Mouse (Mus musculus): Measurements from ENCODE around the gene Pck1. TPM values are rescaled to one million over a fixed set of nuclear protein-coding genes. Genes with fewer than 3 reads are reported as not detected.
"Not testable (repeated sequence)": the region's sequence is repeated elsewhere in the genome, so short reads cannot be mapped to it uniquely, and the experiment has no call there.

Gene Pck1
- 0.28 and 0.76 TPM in 2 replicates for polyA plus RNA-seq (2012; rRNA removed)

- Histone ChIP-seq H3K36me3 (ENCODE audit: control insufficient read depth, insufficient read depth, low read length) (no peaks in the 10 kb centered on the region), H3K27ac (ENCODE audit: insufficient read depth, low read length) (no peak within 1 kb of the TSS), H3K4me1 (ENCODE audit: control insufficient read depth, insufficient read depth, insufficient read length) (no peaks in the 10 kb centered on the region), H3K27me3 (ENCODE audit: control insufficient read depth, insufficient read depth, low read length) (no peaks in the 10 kb centered on the region), H3K4me3 (ENCODE audit: extremely low read depth, insufficient read depth, insufficient read length) (no peak within 1 kb of the TSS)
- TF ChIP-seq CTCF (IDR thresholded peaks at IDR 0.05; ENCODE audit: extremely low read depth, insufficient read depth, insufficient read length, insufficient replicate concordance), result no peak
- TF ChIP-seq POLR2A (IDR thresholded peaks at IDR 0.05; ENCODE audit: low read depth, low read length), result no peak
- 92% methylated on average over 13 of the region's 13 CpGs for WGBS
- DNase-seq (ENCODE audit: low read depth in 1 of 2, low spot score in 2 of 2), result no peak
Observed at GRCm38 (mm10) chr2:173152436-173153151, at the start of gene Pck1. Pck1 (plus strand) TSS chr2:173153048.

DNA sequence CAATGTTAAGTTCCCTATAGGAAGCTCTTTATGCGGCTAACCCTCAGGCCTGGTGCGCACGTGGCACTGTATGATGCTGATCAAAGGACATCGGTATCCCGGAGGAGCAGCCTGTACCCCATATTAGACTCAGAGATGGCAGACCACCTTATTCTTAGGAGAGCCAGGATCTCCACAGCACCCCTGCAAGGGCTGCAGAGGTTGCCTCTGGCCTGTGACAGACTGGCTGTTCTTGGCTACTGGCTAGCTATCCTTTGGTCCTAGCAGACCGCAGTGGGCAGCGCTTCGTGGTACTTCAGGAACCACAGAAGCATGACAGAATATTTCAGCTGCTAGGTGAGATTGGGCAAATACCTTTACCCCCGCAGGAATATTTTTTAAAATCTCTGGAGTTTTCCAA lies 46.4 kb upstream of the Pck1 start:
- no peak overlapping the region for H3K27ac ChIP-seq (ENCODE audit: insufficient read depth, low read length)
- 71% methylated on average over 9 of the region's 9 CpGs for WGBS
- no peak for DNase-seq (ENCODE audit: low read depth in 1 of 2, low spot score in 2 of 2)

DNA sequence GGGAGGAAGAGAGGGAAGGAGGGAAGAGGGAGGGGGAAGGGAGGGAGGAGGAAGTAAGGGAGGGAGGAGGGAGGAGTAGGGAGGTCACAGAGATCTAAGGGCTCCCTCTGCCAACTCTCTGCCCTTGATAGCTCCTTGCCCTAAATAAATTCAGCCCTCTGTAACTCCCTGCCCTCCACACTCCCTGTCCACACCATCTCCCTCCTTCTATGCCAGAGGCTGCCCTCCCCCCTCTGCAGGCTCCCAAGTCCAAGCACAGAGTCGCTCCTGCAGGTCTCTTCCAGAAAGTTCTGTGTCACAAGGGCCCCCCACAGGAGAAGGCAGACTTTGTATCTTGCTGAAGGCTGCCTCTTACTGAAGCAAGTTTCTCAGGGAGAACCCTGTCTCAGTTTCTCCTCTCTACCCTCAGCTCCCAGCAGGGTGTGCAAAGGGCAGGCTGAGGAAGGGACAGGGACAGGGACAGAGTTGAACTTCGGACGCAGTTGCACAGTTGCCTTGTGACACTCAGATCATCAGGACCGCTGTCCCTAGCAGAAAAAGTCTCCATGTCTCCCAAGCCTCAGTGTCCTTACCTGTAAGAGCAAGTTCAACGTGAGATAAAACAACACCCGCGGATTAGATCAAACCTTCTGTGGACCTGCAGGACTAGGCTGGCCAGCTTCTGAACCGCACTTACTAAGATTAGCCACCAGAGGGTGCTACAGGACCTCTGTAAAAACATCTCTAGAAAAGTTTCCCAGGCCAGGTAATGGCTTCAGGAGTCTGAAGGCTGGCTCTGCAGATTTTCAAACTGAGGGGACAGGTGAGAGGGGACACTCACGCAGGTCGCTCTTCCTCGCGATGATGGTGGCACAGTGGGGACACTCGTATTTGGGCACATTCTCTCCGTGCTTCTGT lies 45.7 kb upstream of the Pck1 start:
- Histone ChIP-seq H3K27me3 (ENCODE audit: control insufficient read depth, insufficient read depth, low read length) (no peaks in the 10 kb centered on the region), H3K27ac (ENCODE audit: insufficient read depth, low read length) (no peak overlapping the region), H3K36me3 (ENCODE audit: control insufficient read depth, insufficient read depth, low read length) (no peaks in the 10 kb centered on the region), H3K4me3 (ENCODE audit: extremely low read depth, insufficient read depth, insufficient read length) (no peak overlapping the region), H3K4me1 (ENCODE audit: control insufficient read depth, insufficient read depth, insufficient read length) (no peaks in the 10 kb centered on the region)
- TF ChIP-seq CTCF (IDR thresholded peaks at IDR 0.05; ENCODE audit: extremely low read depth, insufficient read depth, insufficient read length, insufficient replicate concordance) (peak; percentile 46; the same call in 1 of the 2 replicates), POLR2A (IDR thresholded peaks at IDR 0.05; ENCODE audit: low read depth, low read length) (no peak)
- DNase-seq (ENCODE audit: low read depth in 1 of 2, low spot score in 2 of 2), result peak in 1 of 2 experiments; percentile 38
- WGBS, result 26% methylated on average over 14 of the region's 14 CpGs

More for the DNA sequence above, 46.4 kb upstream of the Pck1 start:
- H3K36me3 ChIP-seq (ENCODE audit: control insufficient read depth, insufficient read depth, low read length), result no peaks in the 10 kb centered on the region
- no peaks in the 10 kb centered on the region for H3K4me1 ChIP-seq (ENCODE audit: control insufficient read depth, insufficient read depth, insufficient read length)
- H3K4me3 ChIP-seq (ENCODE audit: extremely low read depth, insufficient read depth, insufficient read length), result no peak overlapping the region
- no peak for TF ChIP-seq POLR2A (IDR thresholded peaks at IDR 0.05; ENCODE audit: low read depth, low read length)
- TF ChIP-seq CTCF (IDR thresholded peaks at IDR 0.05; ENCODE audit: extremely low read depth, insufficient read depth, insufficient read length, insufficient replicate concordance), result no peak
- H3K27me3 ChIP-seq (ENCODE audit: control insufficient read depth, insufficient read depth, low read length), result no peaks in the 10 kb centered on the region

GRCm38 (mm10) chr2:173108509-173109190 lies 44.2 kb upstream of the Pck1 start:
- DNase-seq (ENCODE audit: low read depth in 1 of 2, low spot score in 2 of 2), result no peak
- WGBS, result 84% methylated on average over 6 of the region's 6 CpGs
- no peak overlapping the region for H3K4me3 ChIP-seq (ENCODE audit: extremely low read depth, insufficient read depth, insufficient read length)
- no peaks in the 10 kb centered on the region for H3K27me3 ChIP-seq (ENCODE audit: control insufficient read depth, insufficient read depth, low read length)
- no peaks in the 10 kb centered on the region for H3K4me1 ChIP-seq (ENCODE audit: control insufficient read depth, insufficient read depth, insufficient read length)
- no peak overlapping the region for H3K27ac ChIP-seq (ENCODE audit: insufficient read depth, low read length)
- no peak for TF ChIP-seq CTCF (IDR thresholded peaks at IDR 0.05; ENCODE audit: extremely low read depth, insufficient read depth, insufficient read length, insufficient replicate concordance)
- no peaks in the 10 kb centered on the region for H3K36me3 ChIP-seq (ENCODE audit: control insufficient read depth, insufficient read depth, low read length)

DNA sequence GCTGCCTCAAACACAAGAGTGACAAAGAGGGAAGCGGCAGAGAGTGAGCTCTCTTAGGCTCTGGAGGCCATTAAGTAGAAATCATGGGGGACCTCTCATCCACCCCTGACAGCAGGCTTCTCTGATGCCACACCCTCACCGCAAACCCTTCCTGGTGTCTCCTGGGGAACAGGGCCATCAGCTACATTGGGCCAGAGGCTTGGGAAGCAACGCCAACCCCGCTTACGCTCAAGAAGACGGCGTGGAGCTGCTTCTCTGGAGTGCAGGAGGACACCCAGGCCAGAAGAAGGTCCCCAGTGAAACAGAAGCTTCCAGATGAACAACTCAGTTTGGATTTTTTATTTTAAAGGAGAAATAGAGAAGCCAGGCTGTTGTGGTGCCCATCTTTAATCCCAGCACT lies 43.3 kb upstream of the Pck1 start:
- Histone ChIP-seq H3K27me3 (ENCODE audit: control insufficient read depth, insufficient read depth, low read length) (no peaks in the 10 kb centered on the region), H3K4me3 (ENCODE audit: extremely low read depth, insufficient read depth, insufficient read length) (no peak overlapping the region), H3K4me1 (ENCODE audit: control insufficient read depth, insufficient read depth, insufficient read length) (no peaks in the 10 kb centered on the region), H3K36me3 (ENCODE audit: control insufficient read depth, insufficient read depth, low read length) (no peaks in the 10 kb centered on the region), H3K27ac (ENCODE audit: insufficient read depth, low read length) (no peak overlapping the region)
- DNase-seq (ENCODE audit: low read depth in 1 of 2, low spot score in 2 of 2), result no peak
- 92% methylated on average over 7 of the region's 7 CpGs for WGBS
- TF ChIP-seq CTCF (IDR thresholded peaks at IDR 0.05; ENCODE audit: extremely low read depth, insufficient read depth, insufficient read length, insufficient replicate concordance) (no peak), POLR2A (IDR thresholded peaks at IDR 0.05; ENCODE audit: low read depth, low read length) (no peak)

- no peak for DNase-seq (ENCODE audit: low read depth in 1 of 2, low spot score in 2 of 2)
- Histone ChIP-seq H3K27me3 (ENCODE audit: control insufficient read depth, insufficient read depth, low read length) (no peaks in the 10 kb centered on the region), H3K4me1 (ENCODE audit: control insufficient read depth, insufficient read depth, insufficient read length) (no peaks in the 10 kb centered on the region), H3K4me3 (ENCODE audit: extremely low read depth, insufficient read depth, insufficient read length) (no peak overlapping the region), H3K36me3 (ENCODE audit: control insufficient read depth, insufficient read depth, low read length) (no peaks in the 10 kb centered on the region), H3K27ac (ENCODE audit: insufficient read depth, low read length) (no peak overlapping the region)
- no peak for TF ChIP-seq CTCF (IDR thresholded peaks at IDR 0.05; ENCODE audit: extremely low read depth, insufficient read depth, insufficient read length, insufficient replicate concordance)
- TF ChIP-seq POLR2A (IDR thresholded peaks at IDR 0.05; ENCODE audit: low read depth, low read length), result no peak
- 81% methylated on average over 9 of the region's 9 CpGs for WGBS
Observed at GRCm38 (mm10) chr2:173110571-173110970, 42.3 kb upstream of the Pck1 start.

DNA sequence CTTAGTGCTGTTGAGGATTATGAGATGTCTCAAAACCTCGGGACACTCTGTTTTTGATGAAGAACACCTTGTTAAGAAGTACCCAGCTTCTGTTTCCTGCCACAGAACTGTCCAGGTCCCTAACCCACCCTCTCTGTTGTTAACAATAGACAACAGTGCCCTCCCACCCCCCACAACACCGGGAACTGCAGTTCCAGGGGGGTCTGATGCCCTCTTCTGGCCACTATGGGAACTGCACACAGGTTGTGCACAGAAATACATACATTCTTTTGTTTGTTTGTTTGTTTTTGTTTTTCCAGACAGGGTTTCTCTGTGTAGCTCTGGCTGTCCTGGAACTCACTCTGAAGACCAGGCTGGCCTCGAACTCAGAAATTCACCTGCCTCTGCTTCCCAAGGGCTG lies 39.1 kb upstream of the Pck1 start:
- H3K4me1 ChIP-seq (ENCODE audit: control insufficient read depth, insufficient read depth, insufficient read length); H3K36me3 ChIP-seq (ENCODE audit: control insufficient read depth, insufficient read depth, low read length); H3K27ac ChIP-seq (ENCODE audit: insufficient read depth, low read length); DNase-seq (ENCODE audit: low read depth in 1 of 2, low spot score in 2 of 2); H3K4me3 ChIP-seq (ENCODE audit: extremely low read depth, insufficient read depth, insufficient read length); H3K27me3 ChIP-seq (ENCODE audit: control insufficient read depth, insufficient read depth, low read length): not testable (repeated sequence)
- 66% methylated on average over 3 of the region's 3 CpGs for WGBS
